Mouse (Mus musculus): Measurements from ENCODE around the gene Camk2d. TPM values are rescaled to one million over a fixed set of nuclear protein-coding genes. Genes with fewer than 3 reads are reported as not detected.

Camk2d gene
- total and polyA plus RNA-seq, 3 experiments: 0.07 to 0.35 TPM; not detected in 1

DNA sequence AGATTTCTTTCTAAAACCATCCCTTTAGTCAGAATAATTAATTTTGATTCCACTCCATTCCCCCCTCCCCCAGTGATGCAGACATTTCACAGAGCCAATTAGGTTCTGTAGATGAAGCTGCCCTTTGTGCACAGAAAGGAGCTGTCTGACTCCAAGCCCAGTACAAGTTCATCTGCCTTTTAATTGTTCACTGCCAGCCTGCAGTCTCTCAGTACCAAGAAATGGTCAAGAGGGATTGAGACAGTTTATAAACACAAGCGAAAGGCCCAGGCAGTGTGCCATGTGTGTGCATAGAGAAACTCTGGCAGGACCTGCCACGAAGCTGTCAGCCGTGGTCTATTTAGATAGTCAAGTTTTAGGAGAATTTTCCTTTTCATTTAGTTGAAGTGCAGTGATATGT lies 72.0 kb downstream of the Camk2d start:
- H3K9me3 ChIP-seq (replicated peaks; ENCODE audit: insufficient read depth, low read length): no peaks in the 10 kb centered on the region
- TF ChIP-seq CHD1 (IDR thresholded peaks at IDR 0.05; ENCODE audit: low read depth, low read length) (no peak), POLR2AphosphoS5 (IDR thresholded peaks at IDR 0.05; ENCODE audit: borderline replicate concordance, low read depth, low read length) (no peak), POLR2AphosphoS2 (IDR thresholded peaks at IDR 0.05; ENCODE audit: low read length) (no peak), EP300 (IDR thresholded peaks at IDR 0.05; ENCODE audit: low read depth in 1 of 2, low read length in 2 of 2) (no peak), ETS1 (IDR thresholded peaks at IDR 0.05; ENCODE audit: low read depth, low read length) (no peak), TCF12 (IDR thresholded peaks at IDR 0.05; ENCODE audit: low read depth, low read length) (no peak), SIN3A (IDR thresholded peaks at IDR 0.05; ENCODE audit: low read length) (no peak), MAX (IDR thresholded peaks at IDR 0.05; ENCODE audit: low read length) (no peak), GABPA (IDR thresholded peaks at IDR 0.05; ENCODE audit: low read depth, low read length) (no peak), SMC3 (IDR thresholded peaks at IDR 0.05; ENCODE audit: low read depth, low read length) (no peak), MYC (IDR thresholded peaks at IDR 0.05; ENCODE audit: low read depth, low read length) (no peak)
- no peaks in the 10 kb centered on the region for H3K4me1 ChIP-seq (ENCODE audit: control insufficient read depth in 1 of 2, insufficient read depth in 2 of 2, low read length in 2 of 2)
- H3K27ac ChIP-seq (ENCODE audit: control insufficient read depth, low read depth, low read length): no peak overlapping the region
- no peaks in the 10 kb centered on the region for H3K36me3 ChIP-seq (ENCODE audit: control insufficient read depth in 1 of 2, insufficient read depth in 2 of 2, low read length in 2 of 2)
- H3K9ac ChIP-seq (ENCODE audit: control insufficient read depth, low read depth, low read length, poor library complexity, severe bottlenecking): no peak overlapping the region
- 0 out of 4 replicates have a peak, but pooled peaks cover 0 to 1% of the 10 kb centered on the region in 2 experiments for H3K27me3 ChIP-seq (ENCODE audit: control insufficient read depth in 1 of 2, insufficient read depth in 2 of 2, low read length in 2 of 2)
- no peaks in the 10 kb centered on the region for H3K79me2 ChIP-seq (ENCODE audit: control insufficient read depth, insufficient read depth, low read length, poor library complexity)
- H3K4me3 ChIP-seq (ENCODE audit: control insufficient read depth in 1 of 2, insufficient read depth in 1 of 2, low read depth in 2 of 2, low read length in 2 of 2): no peak overlapping the region
- no peak for DNase-seq (ENCODE audit: low read depth, low spot score)

DNA sequence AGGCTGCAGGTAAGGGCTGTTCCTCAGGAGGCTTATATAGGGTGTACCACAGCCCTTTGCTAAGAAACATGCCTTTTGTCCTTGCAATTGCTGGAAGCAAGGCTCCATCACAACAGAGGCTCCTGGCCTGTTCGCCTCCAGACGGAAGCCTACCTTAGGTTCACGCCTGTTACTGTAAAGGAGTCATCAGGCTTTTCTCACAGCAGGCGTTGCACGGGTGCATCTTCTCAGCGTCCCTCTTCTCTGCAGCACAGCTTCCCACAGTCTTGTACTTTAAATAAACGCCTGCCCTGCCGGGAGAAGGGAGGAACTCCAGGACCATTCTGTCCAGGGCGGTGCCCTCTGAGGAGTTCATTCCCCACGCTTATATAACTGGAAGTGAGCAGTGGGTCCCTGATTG lies 72.6 kb downstream of the Camk2d start:
- Histone ChIP-seq H3K9me3 (replicated peaks; ENCODE audit: insufficient read depth, low read length) (no peaks in the 10 kb centered on the region), H3K4me3 (ENCODE audit: control insufficient read depth in 1 of 2, insufficient read depth in 1 of 2, low read depth in 2 of 2, low read length in 2 of 2) (no peak overlapping the region), H3K36me3 (ENCODE audit: control insufficient read depth in 1 of 2, insufficient read depth in 2 of 2, low read length in 2 of 2) (no peaks in the 10 kb centered on the region), H3K79me2 (ENCODE audit: control insufficient read depth, insufficient read depth, low read length, poor library complexity) (no peaks in the 10 kb centered on the region), H3K4me1 (ENCODE audit: control insufficient read depth in 1 of 2, insufficient read depth in 2 of 2, low read length in 2 of 2) (no peaks in the 10 kb centered on the region), H3K27ac (ENCODE audit: control insufficient read depth, low read depth, low read length) (no peak overlapping the region), H3K9ac (ENCODE audit: control insufficient read depth, low read depth, low read length, poor library complexity, severe bottlenecking) (no peak overlapping the region), H3K27me3 (ENCODE audit: control insufficient read depth in 1 of 2, insufficient read depth in 2 of 2, low read length in 2 of 2) (0 out of 4 replicates have a peak, but pooled peaks cover 0 to 1% of the 10 kb centered on the region in 2 experiments)
- TF ChIP-seq E2F4 (IDR thresholded peaks at IDR 0.05; ENCODE audit: borderline replicate concordance, low read depth, low read length) (no peak), SIN3A (IDR thresholded peaks at IDR 0.05; ENCODE audit: low read length) (no peak), UBTF (IDR thresholded peaks at IDR 0.05; ENCODE audit: borderline replicate concordance, insufficient read depth, low read depth, low read length) (no peak), BHLHE40 (IDR thresholded peaks at IDR 0.05; ENCODE audit: borderline replicate concordance, low read depth, low read length) (no peak), CHD1 (IDR thresholded peaks at IDR 0.05; ENCODE audit: low read depth, low read length) (no peak), USF1 (IDR thresholded peaks at IDR 0.05; ENCODE audit: low read depth, low read length) (no peak), ELF1 (IDR thresholded peaks at IDR 0.05; ENCODE audit: low read depth, low read length) (no peak), POLR2AphosphoS5 (IDR thresholded peaks at IDR 0.05; ENCODE audit: borderline replicate concordance, low read depth, low read length) (no peak), ZC3H11A (IDR thresholded peaks at IDR 0.05; ENCODE audit: low read depth, low read length) (no peak), RCOR1 (IDR thresholded peaks at IDR 0.05; ENCODE audit: low read depth, low read length) (no peak), MXI1 (IDR thresholded peaks at IDR 0.05; ENCODE audit: low read depth, low read length) (no peak)
- no peak for DNase-seq (ENCODE audit: low read depth, low spot score)

Measured in MEL (cell line).